Mouse (Mus musculus) hindbrain, embryonic 10.5 days (tissue): ENCODE measurements at regions not wholly inside any gene's neighbourhood (a gene's known extent, or its start where the extent isn't known, plus 50 kb on each side); places are given as distances from the start of the nearest gene placed in this dataset.

Experiments
- DNase-seq: peaks from one replicate; pipeline ENCODE4 v3.0.0-alpha.2; 2017; ENCODE audit warnings: low spot score
- H3K27ac ChIP-seq: fragments of 300-500 bp; sonication (generic); 2 replicates; pipeline ENCODE4 v1.5.1; 2016; ENCODE audit warnings: mild to moderate bottlenecking, moderate library complexity
- H3K27me3 ChIP-seq: fragments of 300-500 bp; sonication (generic); 2 replicates; pipeline ENCODE4 v1.6.1; 2016; ENCODE audit warnings: mild to moderate bottlenecking; ENCODE audit not compliant: poor library complexity, insufficient read depth, severe bottlenecking
- H3K36me3 ChIP-seq: fragments of 300-500 bp; sonication (generic); 2 replicates; pipeline ENCODE4 v1.6.1; 2016; ENCODE audit warnings: mild to moderate bottlenecking, moderate library complexity
- H3K4me1 ChIP-seq: fragments of 300-500 bp; sonication (generic); replicated peaks from 2 replicates; pipeline ENCODE4 v1.6.1; 2016; ENCODE audit warnings: mild to moderate bottlenecking
- H3K4me3 ChIP-seq: fragments of 300-500 bp; sonication (generic); 2 replicates; pipeline ENCODE4 v1.5.1; 2016; ENCODE audit warnings: mild to moderate bottlenecking, moderate library complexity
- H3K9me3 ChIP-seq: fragments of 300-500 bp; sonication (generic); 2 replicates; pipeline ENCODE4 v1.6.1; 2016; ENCODE audit warnings: mild to moderate bottlenecking, moderate library complexity
- WGBS: fragments of 180-500 bp; shearing (Covaris S2); methylation state at CpG from one replicate; pipeline ENCODE4 v1.1.7; 2016; 5-methylcytosine and 5-hydroxymethylcytosine counted together

- Histone ChIP-seq H3K9me3 (no peaks in the 10 kb centered on the region), H3K4me3 (no peak overlapping the region), H3K4me1 (peaks cover 9% of the 10 kb centered on the region; the same call in 1 of the 2 replicates), H3K27me3 (no peaks in the 10 kb centered on the region), H3K27ac (no peak overlapping the region), H3K36me3 (no peaks in the 10 kb centered on the region)
- DNase-seq = no peak
- WGBS = 51% methylated on average over 3 of the region's 3 CpGs
Measured at GRCm38 (mm10) chr1:43633246-43633645, 97.2 kb upstream of the 1500015O10Rik start.

- Histone ChIP-seq H3K36me3 (no peaks in the 10 kb centered on the region), H3K4me3 (no peak overlapping the region), H3K4me1 (peaks cover 9% of the 10 kb centered on the region; the same call in 1 of the 2 replicates), H3K27ac (no peak overlapping the region), H3K9me3 (no peaks in the 10 kb centered on the region), H3K27me3 (no peaks in the 10 kb centered on the region)
- 85% methylated on average over 3 of the region's 3 CpGs for WGBS
- DNase-seq = no peak
Measured at GRCm38 (mm10) chr1:43635718-43636117, 94.7 kb upstream of the 1500015O10Rik start.

- Histone ChIP-seq H3K27ac (no peak overlapping the region), H3K4me1 (peaks cover 9% of the 10 kb centered on the region; the same call in 1 of the 2 replicates), H3K4me3 (no peak overlapping the region), H3K27me3 (no peaks in the 10 kb centered on the region), H3K36me3 (no peaks in the 10 kb centered on the region), H3K9me3 (no peaks in the 10 kb centered on the region)
- WGBS = 95% methylated on average over 2 of the region's 2 CpGs
- DNase-seq = no peak
Measured at GRCm38 (mm10) chr1:43637956-43638355, 92.4 kb upstream of the 1500015O10Rik start.

GRCm38 (mm10) chr1:43672031-43672430, 58.4 kb upstream of the 1500015O10Rik start:
- WGBS = 45% methylated on average over 2 of the region's 2 CpGs
- Histone ChIP-seq H3K4me1 (0 out of 2 replicates have a peak, but pooled peaks cover 2% of the 10 kb centered on the region), H3K27ac (no peak overlapping the region)

More at GRCm38 (mm10) chr1:43672031-43672430, 58.4 kb upstream of the 1500015O10Rik start:
- DNase-seq = peak; percentile 3
- Histone ChIP-seq H3K36me3 (no peaks in the 10 kb centered on the region), H3K9me3 (no peaks in the 10 kb centered on the region), H3K27me3 (no peaks in the 10 kb centered on the region), H3K4me3 (no peak overlapping the region)
